Mouse (Mus musculus) neural tube, embryonic 13.5 days (tissue): ENCODE measurements around the gene Zmynd8. TPM values are rescaled to one million over a fixed set of nuclear protein-coding genes. Genes with fewer than 3 reads are reported as not detected.

Source experiments
- ATAC-seq: fragments of 200-750 bp; cut with Nextera tagmentation; 2 replicates; pipeline ENCODE4 v1.8.0; 2017; ENCODE audit warnings: low read depth, mild to moderate bottlenecking, moderate TSS enrichment, moderate library complexity
- H3K27ac ChIP-seq: fragments of 300-500 bp; sonication (generic); replicated peaks from 2 replicates; pipeline ENCODE4 v1.5.1; 2015; ENCODE audit warnings: moderate library complexity, mild to moderate bottlenecking, inconsistent platforms
- H3K27me3 ChIP-seq: fragments of 300-500 bp; sonication (generic); 2 replicates; pipeline ENCODE4 v1.6.1; 2015; ENCODE audit warnings: mild to moderate bottlenecking, inconsistent platforms
- H3K36me3 ChIP-seq: fragments of 300-500 bp; sonication (generic); 2 replicates; pipeline ENCODE4 v1.6.1; 2015; ENCODE audit warnings: mild to moderate bottlenecking, inconsistent platforms
- H3K4me1 ChIP-seq: fragments of 300-500 bp; sonication (generic); replicated peaks from 2 replicates; pipeline ENCODE4 v1.6.1; 2015; ENCODE audit warnings: inconsistent platforms
- H3K4me2 ChIP-seq: fragments of 300-500 bp; sonication (generic); 2 replicates; pipeline ENCODE4 v1.6.1; 2015; ENCODE audit warnings: inconsistent platforms, mild to moderate bottlenecking, moderate library complexity
- H3K4me3 ChIP-seq: fragments of 300-500 bp; sonication (generic); 2 replicates; pipeline ENCODE4 v1.5.1; 2015; ENCODE audit warnings: mild to moderate bottlenecking, inconsistent platforms
- H3K9ac ChIP-seq: fragments of 300-500 bp; sonication (generic); 2 replicates; pipeline ENCODE4 v1.6.1; 2015; ENCODE audit warnings: moderate library complexity, mild to moderate bottlenecking, inconsistent platforms
- H3K9me3 ChIP-seq: fragments of 300-500 bp; sonication (generic); 2 replicates; pipeline ENCODE4 v1.6.1; 2016; ENCODE audit warnings: inconsistent platforms
- WGBS: fragments of 180-500 bp; shearing (Covaris S2); methylation state at CpG from one replicate; pipeline ENCODE4 v1.1.7; 2015; 5-methylcytosine and 5-hydroxymethylcytosine counted together
- polyA plus RNA-seq: library from polyadenylated mRNA; unstranded; fragments of >200 nt; fragmentation: Nextera tagmentation; extraction: Ambion mirVana; gene quantifications from 2 replicates; pipeline ENCODE4 v1.2.1, GENCODE M21; 2015

The Zmynd8 gene
- polyA plus RNA-seq, 1 experiment from 2014 or later = 69.0 TPM

DNA sequence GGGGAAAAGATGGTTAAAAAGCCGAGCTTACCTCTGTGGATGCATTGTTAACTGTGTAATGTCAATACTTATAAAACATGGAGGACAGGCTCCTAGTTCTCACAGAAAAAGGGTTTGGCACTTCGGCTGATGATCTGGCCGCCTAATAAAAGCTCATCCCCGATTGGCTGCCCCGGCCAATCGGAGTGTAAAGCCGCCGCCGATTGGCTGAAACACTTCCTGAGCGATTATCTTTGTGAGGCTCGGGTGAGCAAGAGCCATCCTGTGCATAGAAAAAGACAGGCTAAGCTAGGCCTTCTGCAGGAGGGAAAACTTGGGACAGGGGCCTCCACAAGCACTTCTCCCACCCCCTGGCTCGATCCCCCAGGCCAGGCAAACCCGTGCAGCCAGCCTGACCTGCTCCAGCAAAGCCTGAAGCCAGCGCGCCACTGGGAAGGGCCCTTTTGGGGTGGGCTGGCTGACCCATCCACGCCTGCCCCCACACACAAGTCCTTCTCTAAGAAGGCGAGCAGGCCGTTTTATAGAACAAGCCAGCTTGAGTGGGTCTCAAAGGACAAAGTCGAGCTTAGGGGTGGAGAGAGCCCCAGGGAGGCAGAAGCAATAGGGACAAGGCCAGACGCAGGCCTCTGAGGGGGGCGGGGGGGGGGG is 14.1 kb downstream of the Zmynd8 start:
- peaks cover 98% of the 10 kb centered on the region for H3K4me1 ChIP-seq
- WGBS = 4% methylated on average over 20 of the region's 21 CpGs
- peak overlapping the region; percentile 37 for H3K4me3 ChIP-seq
- no peaks in the 10 kb centered on the region for H3K36me3 ChIP-seq
- peak overlapping the region; percentile 65 for H3K4me2 ChIP-seq
- H3K27ac ChIP-seq = peak overlapping the region; percentile 100
- ATAC-seq = peak; percentile 60
- H3K27me3 ChIP-seq = no peaks in the 10 kb centered on the region
- H3K9me3 ChIP-seq = no peaks in the 10 kb centered on the region
- H3K9ac ChIP-seq = peak overlapping the region; percentile 80

DNA sequence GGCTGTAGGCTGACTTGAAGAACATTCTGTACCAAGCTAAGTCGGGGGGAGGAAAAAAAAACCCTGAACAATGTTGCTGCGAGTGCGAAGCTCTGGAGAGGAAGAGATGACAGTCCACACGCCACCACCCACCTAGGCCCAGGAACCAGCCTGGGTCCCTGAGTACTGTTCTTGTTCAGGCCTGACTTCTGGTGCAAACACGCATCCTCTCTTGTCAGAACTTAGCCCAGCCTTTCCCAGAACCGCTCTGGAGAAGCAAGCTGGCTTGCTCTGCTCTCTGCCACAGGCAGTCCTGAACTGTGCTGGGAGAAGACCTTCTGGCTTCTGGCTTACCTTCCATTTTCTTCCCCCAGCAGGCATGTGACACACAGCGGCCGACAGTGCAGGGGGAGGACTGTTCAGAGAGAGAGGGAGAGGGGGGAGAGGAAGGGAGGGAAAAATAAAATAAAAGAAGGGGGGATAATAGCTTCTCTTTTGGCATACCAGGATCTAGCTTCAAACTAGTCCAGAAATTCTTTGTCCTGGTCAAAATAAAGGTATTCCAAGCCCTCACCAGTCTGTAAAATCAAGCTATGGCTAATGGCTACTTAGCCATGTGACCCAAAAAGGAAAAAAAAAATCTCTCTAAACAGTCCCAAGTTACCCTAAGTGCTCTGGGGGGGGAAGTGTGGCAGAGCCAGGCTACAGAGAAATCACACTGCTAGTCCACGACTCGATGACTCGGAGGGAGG is 14.8 kb downstream of the Zmynd8 start:
- 0 out of 2 replicates have a peak, but pooled peaks have one; percentile 1 for ATAC-seq
- no peaks in the 10 kb centered on the region for H3K27me3 ChIP-seq
- peak overlapping the region; percentile 100 for H3K27ac ChIP-seq

DNA sequence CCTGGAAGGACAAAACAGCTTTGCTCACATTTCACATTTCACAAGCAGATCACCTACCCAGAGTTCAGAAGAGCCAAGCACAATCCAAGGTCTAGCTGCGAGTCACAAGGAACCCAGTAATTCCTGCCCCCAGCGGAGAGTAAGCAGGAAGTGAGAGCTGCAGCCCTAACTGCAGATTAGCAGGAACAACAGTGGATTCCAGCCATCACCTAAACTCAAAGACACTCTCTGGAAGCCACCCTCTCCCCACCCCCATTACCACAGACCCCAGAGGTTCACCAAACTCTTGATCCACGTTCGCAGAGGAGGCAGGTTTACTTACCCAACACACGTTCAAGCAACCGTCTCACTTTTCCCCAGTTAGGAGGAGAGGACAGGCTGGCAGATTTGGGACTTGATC is 15.8 kb downstream of the Zmynd8 start:
- H3K36me3 ChIP-seq = no peaks in the 10 kb centered on the region
- H3K4me2 ChIP-seq = peak overlapping the region; percentile 65
- H3K27me3 ChIP-seq = no peaks in the 10 kb centered on the region
- ATAC-seq = no peak
- 19% methylated on average over 6 of the region's 6 CpGs for WGBS
- peak overlapping the region; percentile 37 for H3K4me3 ChIP-seq
- peak overlapping the region; percentile 100 for H3K27ac ChIP-seq
- H3K9me3 ChIP-seq = no peaks in the 10 kb centered on the region
- peaks cover 96% of the 10 kb centered on the region for H3K4me1 ChIP-seq
- peak overlapping the region; percentile 80 for H3K9ac ChIP-seq

More for the DNA sequence above, 14.8 kb downstream of the Zmynd8 start:
- no peaks in the 10 kb centered on the region for H3K9me3 ChIP-seq
- H3K36me3 ChIP-seq = no peaks in the 10 kb centered on the region
- WGBS = 15% methylated on average over 11 of the region's 11 CpGs
- H3K4me1 ChIP-seq = peaks cover 98% of the 10 kb centered on the region
- H3K9ac ChIP-seq = peak overlapping the region; percentile 80
- peak overlapping the region; percentile 37 for H3K4me3 ChIP-seq
- peak overlapping the region; percentile 65 for H3K4me2 ChIP-seq

DNA sequence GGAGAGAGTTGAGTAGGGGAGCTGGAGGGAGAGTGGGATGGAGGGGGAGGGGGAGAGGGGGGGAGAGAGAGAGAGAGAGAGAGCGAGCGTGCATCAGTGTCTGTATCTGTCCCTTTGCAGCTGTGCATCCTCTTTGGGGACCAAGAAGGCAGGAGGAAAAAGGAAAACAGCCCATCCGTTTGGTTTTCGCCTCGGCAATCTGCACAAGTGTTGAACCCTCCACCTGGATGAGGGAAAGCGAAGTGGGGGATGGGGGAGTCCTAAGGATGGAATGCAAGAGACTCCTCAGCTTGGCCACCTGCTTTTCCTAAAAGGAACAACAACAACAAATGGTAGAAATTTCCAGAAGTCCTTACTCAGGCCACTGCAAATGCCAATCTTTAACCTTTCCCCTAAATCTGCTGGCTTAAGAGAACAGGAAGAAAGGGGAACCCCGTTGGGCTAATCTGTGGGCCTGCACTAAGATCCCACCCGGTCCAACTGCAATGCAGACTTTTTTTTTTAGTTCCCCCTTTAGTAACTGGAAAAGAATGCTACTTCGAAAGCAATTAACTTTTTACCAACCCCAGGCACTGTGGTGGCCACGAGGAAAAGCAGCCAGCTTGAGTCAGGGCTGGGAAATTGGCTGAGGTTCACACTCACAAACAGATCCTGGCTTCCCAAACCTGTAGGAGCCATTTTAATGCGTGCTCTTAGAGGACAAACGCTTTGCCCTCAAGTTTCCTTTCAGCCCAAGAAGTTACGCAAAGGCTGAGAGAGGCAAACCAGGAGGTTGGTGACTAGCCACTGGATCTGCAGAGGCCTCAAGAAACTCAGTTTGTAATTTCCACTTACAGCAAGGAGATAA is 17.0 kb downstream of the Zmynd8 start:
- no peaks in the 10 kb centered on the region for H3K36me3 ChIP-seq
- H3K9ac ChIP-seq = peak overlapping the region; percentile 80
- H3K27me3 ChIP-seq = no peaks in the 10 kb centered on the region
- peaks cover 96% of the 10 kb centered on the region for H3K4me1 ChIP-seq
- H3K4me3 ChIP-seq = peak overlapping the region; percentile 37
- no peak for ATAC-seq
- H3K4me2 ChIP-seq = peak overlapping the region; percentile 65
- 14% methylated on average over 13 of the region's 13 CpGs for WGBS
- peak overlapping the region; percentile 100 for H3K27ac ChIP-seq
- H3K9me3 ChIP-seq = no peaks in the 10 kb centered on the region

DNA sequence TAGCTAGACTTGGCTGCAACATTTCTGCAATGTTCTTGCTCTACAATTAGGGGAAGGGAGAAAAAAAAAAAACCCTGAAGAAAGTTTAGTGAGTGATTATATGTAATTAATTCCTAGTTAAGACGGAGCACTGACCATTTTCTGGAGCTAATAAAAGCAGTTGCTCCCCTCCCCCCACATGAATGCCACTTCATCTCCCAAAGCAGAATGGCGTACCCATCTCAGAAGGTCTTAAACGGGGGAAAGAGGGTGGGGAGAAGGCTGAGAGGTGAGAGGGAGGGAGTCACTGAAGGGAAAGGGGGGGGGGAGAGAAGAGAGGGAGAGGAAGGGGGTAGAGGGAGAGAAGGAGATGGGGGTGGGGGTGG is 17.6 kb downstream of the Zmynd8 start:
- Histone ChIP-seq H3K36me3 (no peaks in the 10 kb centered on the region), H3K27ac (peak overlapping the region; percentile 100), H3K4me1 (peaks cover 96% of the 10 kb centered on the region), H3K27me3 (no peaks in the 10 kb centered on the region), H3K9ac (peak overlapping the region; percentile 80), H3K4me2 (peak overlapping the region; percentile 65), H3K4me3 (peak overlapping the region; percentile 37), H3K9me3 (no peaks in the 10 kb centered on the region)
- WGBS = 14% methylated on average over 2 of the region's 3 CpGs
- no peak for ATAC-seq

DNA sequence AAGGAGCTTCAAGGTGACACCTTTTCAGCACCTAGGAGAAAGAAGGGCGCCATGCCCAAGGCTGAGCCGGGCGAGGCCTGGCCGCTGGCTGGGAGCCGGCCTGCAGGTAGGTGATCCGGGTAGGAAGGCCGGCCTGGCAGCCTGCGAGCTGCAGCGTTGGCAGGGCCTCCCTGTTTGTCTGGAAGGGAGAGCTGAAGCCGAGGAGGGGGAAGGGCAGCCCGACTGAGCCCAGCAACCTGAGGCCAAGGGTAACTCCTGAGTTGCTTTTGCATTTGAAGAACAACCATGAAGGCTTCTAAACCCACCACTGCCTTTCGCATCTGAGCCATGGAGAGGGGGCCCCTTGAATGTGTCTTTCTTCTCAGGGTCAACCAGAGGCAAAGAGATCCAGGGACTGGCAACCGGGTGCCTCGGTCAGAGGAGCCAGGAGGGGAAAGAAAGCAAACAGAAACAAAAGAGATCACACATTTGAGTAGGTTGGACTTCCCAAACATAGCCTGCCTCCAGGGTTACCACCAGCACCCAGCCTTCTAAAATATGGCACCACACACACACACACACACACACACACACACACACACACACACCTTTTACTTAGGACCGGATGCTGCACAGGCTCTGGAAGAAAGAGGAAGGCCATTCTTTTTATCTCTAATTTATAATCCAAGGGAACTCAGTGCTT is 18.2 kb downstream of the Zmynd8 start:
- H3K36me3 ChIP-seq = no peaks in the 10 kb centered on the region
- peaks cover 96% of the 10 kb centered on the region for H3K4me1 ChIP-seq
- H3K27ac ChIP-seq = peak overlapping the region; percentile 100
- peak overlapping the region; percentile 65 for H3K4me2 ChIP-seq
- H3K27me3 ChIP-seq = no peaks in the 10 kb centered on the region
- no peaks in the 10 kb centered on the region for H3K9me3 ChIP-seq
- no peak for ATAC-seq
- 3% methylated on average over 15 of the region's 15 CpGs for WGBS
- H3K9ac ChIP-seq = peak overlapping the region; percentile 80
- H3K4me3 ChIP-seq = peak overlapping the region; percentile 35

DNA sequence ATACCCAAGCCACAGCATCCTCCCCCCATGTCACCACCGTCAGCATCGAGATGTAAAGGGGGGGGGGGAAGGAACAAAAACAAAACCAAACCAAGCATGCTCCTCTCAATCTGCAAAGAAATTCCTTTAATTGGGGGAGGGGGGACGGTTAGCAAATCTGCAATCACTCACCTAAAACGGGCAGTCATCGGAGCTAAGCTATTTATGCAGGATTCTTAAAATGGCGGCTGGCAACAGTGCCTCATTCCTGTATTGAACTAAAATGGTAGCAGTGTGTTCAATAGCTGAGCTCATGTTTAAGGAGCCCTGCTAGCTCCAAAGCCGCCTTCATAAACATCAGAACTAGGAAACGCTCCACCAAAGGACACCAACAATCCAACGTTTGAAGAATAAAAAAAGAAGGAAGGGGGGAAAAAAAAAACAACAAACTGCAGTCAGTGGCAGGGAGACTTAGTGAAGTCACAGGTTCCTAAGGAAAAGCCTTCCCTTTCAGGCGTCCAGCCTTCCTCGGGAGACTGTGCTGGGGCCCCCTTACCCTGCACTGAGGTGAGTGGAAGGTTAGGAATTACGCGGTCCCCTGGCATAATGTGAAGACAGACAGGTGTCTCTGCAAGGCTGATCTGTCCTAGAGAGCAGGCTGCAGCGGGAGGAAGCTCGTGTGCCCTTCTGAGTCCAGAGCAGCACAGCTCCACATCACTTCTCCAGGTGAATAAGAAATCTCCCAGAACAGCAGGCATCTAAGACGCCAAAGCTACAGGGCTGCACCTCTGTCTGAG is 19.2 kb downstream of the Zmynd8 start:
- ATAC-seq = no peak
- H3K27ac ChIP-seq = peak overlapping the region; percentile 100
- no peaks in the 10 kb centered on the region for H3K9me3 ChIP-seq
- H3K27me3 ChIP-seq = no peaks in the 10 kb centered on the region
- peaks cover 97% of the 10 kb centered on the region for H3K4me1 ChIP-seq
- H3K4me3 ChIP-seq = peak overlapping the region; percentile 35
- 10% methylated on average over 16 of the region's 16 CpGs for WGBS
- peak overlapping the region; percentile 80 for H3K9ac ChIP-seq
- peak overlapping the region; percentile 65 for H3K4me2 ChIP-seq
- H3K36me3 ChIP-seq = no peaks in the 10 kb centered on the region

DNA sequence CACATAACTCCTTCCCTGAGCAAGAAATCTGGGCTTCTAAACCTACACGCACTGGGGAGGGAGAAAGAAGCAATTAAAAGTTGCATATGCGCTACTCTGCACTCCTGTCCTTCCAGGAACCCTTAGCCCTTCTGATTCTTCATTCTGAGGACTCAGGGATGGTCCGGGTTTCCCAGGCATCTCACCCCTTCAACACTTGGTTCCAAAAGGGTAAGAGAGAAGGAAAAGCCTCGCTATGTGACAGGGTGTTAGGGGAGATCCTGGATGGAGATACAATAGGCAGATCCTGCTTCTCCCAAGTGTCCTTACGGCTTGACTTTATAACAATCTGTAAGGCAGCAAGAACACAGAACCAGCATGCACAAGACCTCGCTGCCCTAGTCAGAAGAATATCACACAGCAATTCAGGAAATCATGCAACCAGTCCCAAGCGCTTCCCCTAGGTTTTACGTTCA is 19.9 kb downstream of the Zmynd8 start:
- WGBS = 13% methylated on average over 8 of the region's 8 CpGs
- Histone ChIP-seq H3K9me3 (no peaks in the 10 kb centered on the region), H3K9ac (peak overlapping the region; percentile 80)

DNA sequence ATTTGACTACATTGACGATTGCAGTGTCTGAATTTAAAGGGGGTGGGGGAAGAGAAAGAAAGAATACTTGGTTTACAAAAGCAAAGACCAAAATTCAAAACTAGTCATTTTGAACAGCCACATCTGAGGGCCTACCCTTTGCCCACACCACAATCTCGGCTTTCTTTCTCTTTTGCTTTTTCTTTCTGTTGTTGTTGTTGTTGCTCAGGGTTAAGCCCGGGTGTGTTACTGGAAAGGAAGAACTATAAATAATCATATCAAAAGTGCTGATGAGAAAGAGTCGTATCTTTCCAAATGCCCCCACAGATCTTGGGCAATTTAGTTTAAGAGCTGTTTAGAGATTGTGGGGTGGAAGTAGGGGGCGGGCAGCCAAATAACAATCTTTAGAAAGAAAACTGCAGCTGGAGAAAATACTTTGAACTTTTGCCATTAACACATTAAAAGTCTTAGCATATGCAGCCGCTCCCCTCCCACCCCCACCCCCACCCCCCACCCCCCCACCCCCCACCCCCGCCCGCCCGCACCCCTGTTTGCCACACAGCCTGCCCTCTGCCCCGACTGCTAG is 20.7 kb downstream of the Zmynd8 start:
- Histone ChIP-seq H3K4me1 (peaks cover 98% of the 10 kb centered on the region), H3K4me2 (peak overlapping the region; percentile 65), H3K9ac (peak overlapping the region; percentile 80), H3K27me3 (no peaks in the 10 kb centered on the region), H3K4me3 (peak overlapping the region; percentile 35), H3K27ac (peak overlapping the region; percentile 100), H3K9me3 (no peaks in the 10 kb centered on the region), H3K36me3 (peaks cover 11% of the 10 kb centered on the region)
- WGBS = 9% methylated on average over 10 of the region's 10 CpGs
- ATAC-seq = no peak

More for the DNA sequence above, 19.9 kb downstream of the Zmynd8 start:
- H3K4me3 ChIP-seq = peak overlapping the region; percentile 35
- ATAC-seq = no peak
- peaks cover 3% of the 10 kb centered on the region for H3K36me3 ChIP-seq
- no peaks in the 10 kb centered on the region for H3K27me3 ChIP-seq
- peak overlapping the region; percentile 100 for H3K27ac ChIP-seq
- peak overlapping the region; percentile 65 for H3K4me2 ChIP-seq
- H3K4me1 ChIP-seq = peaks cover 98% of the 10 kb centered on the region

DNA sequence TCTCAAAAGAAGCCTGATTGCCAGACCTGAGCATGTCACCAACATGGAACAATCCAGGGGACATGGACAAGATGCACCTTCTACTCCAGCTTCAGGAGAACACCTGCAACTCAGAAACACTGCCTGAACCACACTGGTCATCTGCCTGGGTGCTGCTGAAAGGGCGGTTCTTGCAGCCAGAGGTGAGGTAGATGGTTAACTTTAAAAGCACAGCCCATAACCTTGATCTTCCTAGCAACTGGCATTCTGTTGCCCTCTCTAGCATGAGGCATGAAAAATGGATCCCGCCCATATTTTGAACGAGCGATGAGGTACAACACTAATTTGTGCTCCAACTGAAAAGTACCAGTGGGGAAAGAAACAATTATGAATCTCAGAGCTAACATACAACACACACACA is 21.6 kb downstream of the Zmynd8 start:
- Histone ChIP-seq H3K9me3 (no peaks in the 10 kb centered on the region), H3K9ac (peak overlapping the region; percentile 80; the same call in 1 of the 2 replicates), H3K4me1 (peaks cover 96% of the 10 kb centered on the region), H3K4me2 (peak overlapping the region; percentile 65), H3K4me3 (peak overlapping the region; percentile 26), H3K36me3 (peaks cover 17% of the 10 kb centered on the region), H3K27me3 (no peaks in the 10 kb centered on the region), H3K27ac (peak overlapping the region; percentile 98)
- no peak for ATAC-seq
- WGBS = 55% methylated on average over 4 of the region's 4 CpGs
